Mouse (Mus musculus) embryo, embryonic 10.5 days (tissue): ENCODE results near the gene Mycn.
A peak's percentile ranks its signal among the peaks of the same experiment; 100 is the strongest.

ENCODE experiments used
- DNase-seq: peaks from one replicate; pipeline ENCODE4 v3.0.0-alpha.2; 2015; ENCODE audit warnings: low spot score

The Mycn gene

DNA sequence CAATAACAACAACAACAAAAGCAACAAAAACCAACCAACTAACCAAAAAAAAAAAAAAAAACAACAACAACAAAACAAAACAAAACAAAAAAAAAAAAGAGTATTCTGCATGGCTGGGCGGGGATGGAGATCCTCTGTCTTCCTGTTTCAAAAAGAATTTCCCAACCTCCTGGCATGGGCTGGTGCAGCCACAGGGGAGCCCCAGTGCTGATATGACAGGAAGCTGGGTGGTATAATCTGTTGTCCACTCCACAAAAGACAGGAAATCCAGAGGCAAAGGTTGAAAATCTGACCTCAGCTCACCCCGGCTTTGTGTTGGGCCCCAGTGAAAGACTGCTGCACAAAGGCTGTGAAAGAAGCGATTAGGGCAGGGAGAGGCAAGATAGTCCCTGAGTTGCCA is 17.3 kb downstream of the Mycn start:
- DNase-seq = no peak

DNA sequence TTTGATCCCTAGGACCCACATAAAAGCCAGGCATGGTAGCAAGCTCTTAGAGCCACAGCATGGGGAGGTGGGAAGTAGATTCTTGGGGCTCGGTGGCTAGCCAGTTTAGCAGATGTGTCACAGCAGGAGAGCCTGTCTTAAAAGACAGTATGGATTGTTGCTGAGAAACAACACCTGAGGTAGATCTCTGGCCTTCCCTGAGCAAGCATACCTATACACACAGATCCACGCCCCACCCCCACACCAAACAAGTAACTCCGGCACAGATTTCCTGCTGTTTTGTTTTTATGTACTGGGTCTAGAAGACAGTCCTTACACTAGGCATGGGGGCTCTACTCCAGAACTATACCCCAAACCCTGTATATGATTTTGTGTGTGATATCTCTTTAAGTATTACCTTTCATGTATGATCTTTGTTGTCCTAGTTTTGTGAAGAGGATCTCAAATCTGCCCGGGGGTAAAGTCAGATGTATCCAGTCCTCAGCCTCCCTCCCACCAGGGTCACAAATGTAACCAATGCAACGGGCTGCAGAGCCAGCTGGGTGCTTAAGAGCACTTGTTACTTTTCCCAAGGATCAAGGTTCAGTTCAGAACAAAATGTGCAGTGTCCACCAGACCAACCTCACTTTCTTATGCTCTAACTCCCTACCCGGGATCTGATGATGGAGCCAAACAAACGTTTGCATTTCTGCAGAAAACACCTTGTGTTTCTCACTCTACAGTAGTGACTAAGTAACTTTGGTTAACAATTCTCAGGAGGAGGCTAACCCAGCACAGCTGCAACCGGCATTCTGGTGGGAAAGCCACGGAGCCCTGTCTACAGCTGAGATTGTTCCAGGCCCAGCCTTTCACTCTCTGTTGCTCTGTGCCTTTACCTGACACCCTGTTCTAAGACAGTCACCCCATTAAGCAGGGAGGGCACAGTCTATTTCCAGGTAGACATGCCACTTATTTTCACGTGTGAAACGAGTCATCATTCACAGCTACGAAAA is 21.3 kb downstream of the Mycn start:
- no peak for DNase-seq

DNA sequence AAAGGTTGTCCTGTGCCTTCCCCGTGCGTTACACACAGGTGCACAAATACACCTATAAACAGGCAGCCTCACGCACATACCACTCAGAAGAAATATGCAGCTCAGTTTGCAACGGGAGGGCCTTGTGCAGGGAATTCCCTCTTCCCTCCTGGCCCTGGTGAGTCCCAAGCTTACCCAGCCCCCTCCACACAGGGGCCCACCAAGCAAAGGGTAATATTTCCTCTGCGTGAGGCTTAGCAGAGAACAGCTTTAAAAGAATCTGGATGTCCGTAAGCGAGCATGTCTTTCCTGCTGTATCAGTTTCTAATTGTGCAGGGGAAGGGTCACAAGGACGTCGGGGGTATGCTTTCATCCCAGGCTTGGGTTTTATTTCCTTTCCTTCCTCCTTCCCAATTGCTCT is 25.4 kb downstream of the Mycn start:
- DNase-seq = no peak

DNA sequence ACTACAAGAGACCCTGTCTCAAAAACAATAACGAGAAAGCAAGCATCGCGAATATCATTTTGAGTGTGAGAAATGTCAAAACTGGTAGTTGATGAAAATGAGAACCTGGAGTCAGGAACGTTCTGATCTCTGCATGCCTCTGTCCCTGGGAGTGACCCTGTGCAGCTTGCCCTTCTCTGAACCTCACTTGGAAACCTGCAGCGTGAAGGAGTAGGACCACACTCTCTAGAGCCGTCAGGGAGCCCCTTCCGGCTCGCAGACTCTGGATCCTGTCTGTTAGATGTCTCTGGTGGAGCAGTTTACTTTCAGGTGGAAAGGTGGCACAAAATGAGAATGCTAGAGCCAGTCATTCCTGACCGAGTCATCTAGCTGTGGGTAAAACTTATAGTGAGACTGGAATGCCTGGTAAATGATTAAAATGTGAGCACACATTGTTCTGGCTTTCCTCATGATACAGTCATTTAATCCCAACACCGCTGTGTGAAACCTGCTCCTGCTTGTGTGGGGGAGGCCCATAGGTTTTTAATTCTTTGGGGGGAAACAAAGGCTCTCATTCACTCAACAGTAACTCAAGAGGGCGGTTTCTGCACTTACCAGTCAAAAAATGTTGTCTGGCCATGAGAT is 31.2 kb downstream of the Mycn start:
- no peak for DNase-seq

DNA sequence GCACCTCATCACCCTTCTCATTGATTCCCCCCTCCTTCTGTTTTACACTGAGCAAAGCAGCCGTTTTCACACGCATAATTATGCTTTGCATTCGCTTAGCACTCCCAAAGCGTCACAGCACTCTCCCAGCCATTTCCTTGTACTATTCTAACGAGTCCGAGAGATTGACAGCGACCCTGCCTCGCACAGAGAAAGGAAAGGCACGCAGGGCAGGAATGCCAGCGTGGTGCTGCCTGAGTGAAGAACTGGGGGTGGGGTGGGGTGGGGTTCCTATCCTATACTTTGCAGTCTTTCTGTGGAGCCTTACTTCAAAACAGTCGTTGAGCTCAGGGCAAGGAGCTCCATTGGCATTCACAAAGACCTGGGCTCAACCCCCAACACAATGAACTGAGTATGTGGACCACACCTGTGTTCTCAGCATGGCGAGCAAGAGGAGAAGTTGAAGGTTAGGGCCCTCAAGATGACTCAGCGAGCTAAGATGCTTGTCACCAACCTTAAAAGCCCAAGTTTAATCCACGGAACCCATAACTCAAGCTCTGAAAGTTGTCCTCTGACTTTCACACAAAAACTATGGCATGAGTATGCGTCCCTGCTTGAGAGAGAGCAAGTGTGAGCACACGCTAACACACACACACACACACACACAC is 32.0 kb downstream of the Mycn start:
- no peak for DNase-seq

DNA sequence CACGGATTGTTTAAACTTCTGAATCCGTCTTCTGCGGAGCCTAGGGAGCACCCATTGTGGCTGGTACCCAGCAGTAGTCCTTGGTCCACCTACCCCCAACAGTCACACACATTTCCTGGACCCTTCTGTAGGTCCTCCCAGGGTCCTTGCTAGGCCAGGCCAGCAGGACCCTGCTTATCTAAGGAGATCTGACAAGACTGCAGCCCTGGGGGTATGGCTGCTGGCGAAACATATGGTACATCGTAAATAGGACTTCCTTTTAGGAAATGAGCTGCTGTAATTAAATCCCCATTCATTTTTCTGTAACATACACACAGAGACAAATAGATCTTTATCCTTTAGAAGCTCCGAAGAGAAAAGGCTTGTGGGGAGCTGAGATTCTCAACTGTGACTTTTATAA is 34.9 kb downstream of the Mycn start:
- no peak for DNase-seq

DNA sequence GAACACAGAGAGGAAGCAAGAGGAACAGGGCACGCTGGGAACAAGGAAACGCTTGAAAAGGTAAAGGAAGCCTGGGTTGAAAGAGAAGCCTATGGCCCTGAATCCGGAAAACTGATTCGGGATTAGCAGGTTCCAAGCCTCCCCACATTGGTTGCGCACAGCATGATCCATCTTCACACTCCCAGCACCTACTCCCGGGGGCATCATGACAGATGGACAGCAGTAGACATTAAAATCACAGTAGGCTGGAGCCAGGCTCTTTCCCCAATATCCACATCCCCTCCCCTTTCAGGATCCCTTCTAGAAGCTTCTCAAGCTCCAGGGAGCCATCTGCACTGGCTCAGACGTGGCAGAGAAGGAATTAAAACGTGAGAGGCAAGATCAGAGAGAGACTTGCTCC is 35.4 kb downstream of the Mycn start:
- no peak for DNase-seq

DNA sequence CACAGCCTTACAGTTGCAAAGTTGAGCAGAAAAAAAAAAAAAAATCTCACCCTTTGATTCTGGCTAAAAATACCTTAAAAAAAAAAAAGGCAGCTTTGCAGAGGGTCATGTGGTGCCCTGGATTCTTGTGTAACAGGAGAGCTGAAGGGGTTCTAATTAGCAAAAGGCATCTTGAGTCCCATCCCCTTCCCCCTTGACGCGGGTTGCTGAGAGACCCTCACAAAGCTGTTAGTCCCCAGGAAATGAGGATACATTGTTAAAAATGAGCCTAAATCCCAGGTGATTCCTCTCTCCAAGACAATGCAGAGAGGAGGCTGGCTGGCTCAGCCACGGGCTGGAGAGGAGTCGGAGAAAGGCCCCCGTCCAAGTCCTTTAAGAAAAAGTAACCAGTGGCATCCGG is 36.6 kb downstream of the Mycn start:
- DNase-seq = no peak

DNA sequence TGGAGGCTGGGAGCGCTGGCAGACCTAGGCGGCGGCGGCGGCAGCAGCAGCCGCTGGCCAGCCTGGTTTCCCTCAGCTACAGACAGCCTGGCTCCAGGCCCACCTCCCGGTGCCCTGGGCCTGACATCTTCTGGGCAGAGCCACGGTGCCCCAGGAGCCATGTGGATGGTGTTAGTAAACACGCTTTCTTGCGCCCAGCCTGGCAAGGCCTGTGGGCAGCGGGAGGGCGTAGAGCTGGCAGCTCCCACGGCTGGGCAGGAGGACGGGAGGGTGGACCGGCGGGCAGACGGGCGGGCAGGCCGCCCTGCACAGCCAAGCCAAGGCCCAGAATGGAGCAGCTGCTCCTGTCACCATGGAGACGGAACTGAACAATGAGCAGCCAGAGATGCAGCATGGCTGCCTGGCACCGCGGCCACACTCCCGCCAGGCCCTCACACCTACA is 37.2 kb downstream of the Mycn start:
- peak; percentile 86 for DNase-seq

DNA sequence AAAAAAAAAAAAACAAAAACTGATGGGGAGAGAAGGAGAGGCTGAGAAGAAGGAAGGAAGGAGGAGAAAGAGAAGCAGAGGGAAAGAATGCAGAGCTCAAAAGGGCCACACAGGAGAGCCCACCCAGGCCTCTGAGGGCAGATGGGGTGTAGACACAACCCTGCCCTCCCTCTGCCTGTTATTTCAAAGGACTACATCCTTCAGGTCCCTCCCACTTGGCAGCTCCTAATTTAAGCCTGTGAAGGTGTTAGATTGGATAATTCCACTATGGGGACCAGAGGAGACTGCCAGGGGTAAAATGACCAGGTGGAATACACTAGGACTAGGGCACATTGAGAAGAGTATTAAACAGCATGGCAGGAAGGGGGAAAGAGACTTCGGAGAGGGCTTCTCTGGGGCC is 37.6 kb downstream of the Mycn start:
- DNase-seq = no peak

DNA sequence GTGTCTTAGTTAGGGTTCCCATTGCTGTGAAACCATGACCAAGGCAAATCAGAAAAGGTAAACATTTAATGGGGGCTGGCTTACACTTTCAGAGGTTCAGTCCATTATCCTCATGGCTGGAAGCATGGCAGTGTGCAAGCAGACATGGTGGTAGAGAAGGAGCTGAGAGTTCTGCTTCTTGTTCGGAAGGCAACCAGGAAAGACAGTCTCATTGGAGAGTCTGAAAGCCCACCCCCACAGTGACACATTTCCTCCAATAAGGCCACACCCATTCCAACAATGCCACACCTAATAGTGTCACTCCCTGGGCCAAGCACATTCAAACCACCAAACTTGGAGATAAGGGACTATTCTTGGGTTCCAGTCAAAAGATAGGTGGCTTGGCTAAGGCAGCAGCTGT is 39.3 kb downstream of the Mycn start:
- no peak for DNase-seq

DNA sequence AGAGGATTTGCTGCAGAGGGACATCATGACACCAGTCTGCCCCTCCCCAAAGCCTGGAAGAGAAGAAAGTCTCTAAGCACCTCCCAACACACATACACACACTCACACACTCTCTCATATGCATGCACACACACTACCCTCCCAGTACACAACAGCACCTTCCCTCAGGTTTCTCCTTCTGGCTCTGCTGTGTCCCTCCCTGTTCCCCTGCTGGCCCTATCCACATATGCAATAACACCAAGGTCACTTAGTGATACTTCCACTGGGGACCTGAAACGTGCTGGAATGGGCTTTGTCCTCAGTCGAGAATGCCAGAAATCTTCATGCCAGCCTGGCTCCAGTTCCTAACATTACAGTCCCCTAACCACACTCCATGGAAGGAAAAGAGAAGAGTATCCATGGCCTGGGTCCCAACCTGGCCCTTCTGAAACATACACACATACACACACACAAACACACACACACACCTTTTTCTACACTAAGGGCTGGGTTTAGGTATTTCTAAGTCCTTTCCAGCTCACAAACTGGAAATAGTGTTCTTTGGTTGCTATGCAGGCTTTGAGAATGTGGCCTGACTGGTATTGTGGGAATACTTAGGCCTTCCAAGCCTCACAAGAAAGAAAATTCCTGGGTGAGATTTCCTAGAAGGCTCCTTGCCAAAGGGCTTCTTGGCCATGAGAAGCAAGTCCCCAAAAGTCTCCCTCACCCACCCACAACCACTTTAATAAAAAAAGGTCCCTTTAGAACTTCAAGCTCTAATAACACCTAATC is 43.2 kb downstream of the Mycn start:
- DNase-seq = no peak

DNA sequence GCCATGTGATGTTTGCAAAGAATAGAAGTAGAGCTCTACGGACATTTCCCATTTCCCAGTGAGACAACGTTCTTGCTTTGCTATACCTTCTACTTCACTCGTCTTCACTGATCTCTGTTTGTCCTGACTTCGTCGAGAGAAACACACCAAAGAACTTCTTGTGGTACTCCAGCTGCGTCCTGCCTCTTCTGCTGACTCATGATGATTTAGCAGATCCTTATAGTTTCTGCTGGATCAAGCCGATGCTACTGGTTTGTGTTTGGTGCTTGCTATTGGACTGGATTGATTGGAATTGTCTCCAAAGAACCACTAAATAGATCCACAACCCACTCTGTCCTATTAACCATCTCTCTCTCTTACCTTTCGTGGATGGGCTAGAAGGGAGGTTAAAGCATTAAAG is 47.7 kb downstream of the Mycn start:
- no peak for DNase-seq

DNA sequence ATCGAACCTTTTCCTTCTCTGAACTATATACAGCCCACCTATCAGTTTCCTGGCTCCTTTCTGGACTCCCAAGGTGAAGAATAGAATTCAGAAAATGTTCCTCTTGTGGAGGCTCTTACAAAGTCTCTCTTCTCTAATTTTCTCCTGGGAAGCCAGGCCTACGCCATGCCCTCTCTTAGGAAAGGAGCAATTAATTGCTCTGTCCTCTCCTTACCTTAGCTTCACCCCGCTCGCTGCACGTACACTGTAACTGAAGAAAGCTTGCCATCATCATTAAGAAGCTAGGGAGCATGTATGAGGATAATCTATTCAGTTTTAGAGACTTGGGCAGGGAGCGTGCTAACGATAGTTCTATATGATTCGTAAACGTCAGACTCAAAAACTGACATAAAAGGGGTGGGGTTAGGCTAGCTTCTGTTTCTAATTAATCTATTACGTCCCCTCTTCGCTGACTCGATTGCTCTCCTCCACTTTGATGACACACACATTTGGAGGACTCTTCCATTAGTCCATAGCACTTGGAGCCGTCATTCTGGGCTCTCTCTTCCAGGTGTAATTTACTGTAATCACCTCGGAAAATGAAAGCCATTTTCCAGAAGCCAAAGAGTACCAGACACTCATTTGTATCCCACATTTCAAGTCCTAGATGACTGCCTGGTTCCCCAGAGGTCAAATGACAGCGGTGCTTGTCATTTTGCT is 55.4 kb downstream of the Mycn start:
- DNase-seq = no peak
